Mouse (Mus musculus) brain, embryonic 14.5 days (tissue): ENCODE measurements around the gene Grin3a.
"Not testable (repeated sequence)": the region's sequence is repeated elsewhere in the genome, so short reads cannot be mapped to it uniquely, and the experiment has no call there.

Experiments used
- CTCF ChIP-seq: fragments of 200-500 bp; IDR thresholded peaks from 2 replicates; pipeline ENCODE4 v1.5.1; 2012; ENCODE audit warnings: inconsistent platforms, mild to moderate bottlenecking, moderate library complexity, borderline replicate concordance; ENCODE audit not compliant: insufficient read depth, insufficient read length; ENCODE audit errors: extremely low read depth
- POLR2A ChIP-seq: fragments of 200-500 bp; IDR thresholded peaks from 2 replicates; pipeline ENCODE4 v1.6.1; 2012; ENCODE audit warnings: mild to moderate bottlenecking, inconsistent platforms, borderline replicate concordance; ENCODE audit not compliant: poor library complexity, insufficient read depth, insufficient read length, severe bottlenecking; ENCODE audit errors: extremely low read depth

GRCm38 (mm10) chr4:49619861-49620260 is 225.7 kb downstream of the Grin3a start:
- TF ChIP-seq POLR2A, CTCF: not testable (repeated sequence)
